Mouse (Mus musculus) left cerebral cortex, adult 9 months (tissue): ENCODE measurements around the gene Ctbp2.

Source experiments
- DNase-seq, 2 experiments: peaks; one replicate each; pipeline ENCODE4 v3.0.0; 2022; ENCODE audit warnings: low spot score in 2 of 2

Gene Ctbp2

DNA sequence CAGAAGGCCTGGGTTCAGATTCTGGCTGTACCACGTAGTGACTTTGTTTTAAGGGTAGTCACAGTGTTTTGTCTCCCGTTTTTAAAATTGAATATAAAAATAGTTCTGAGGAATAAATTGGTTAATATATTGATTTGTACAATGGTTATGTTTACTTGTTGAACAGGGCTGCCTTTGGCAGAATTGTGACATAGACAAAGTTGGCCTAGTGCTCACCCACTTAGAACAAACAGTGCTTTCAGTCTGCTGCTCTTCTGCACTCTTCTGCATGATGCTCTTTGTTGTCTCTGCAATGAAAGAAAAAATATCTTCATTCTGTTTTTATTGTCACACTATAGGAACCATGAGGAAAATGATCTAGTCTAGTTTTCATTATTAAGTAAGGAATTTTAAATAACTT lies 185.0 kb downstream of the Ctbp2 start:
- DNase-seq = no peak
